Mouse (Mus musculus): ENCODE measurements around the gene Cyth3.

The Cyth3 gene

GRCm38 (mm10) chr5:143665561-143665960 is 43.3 kb downstream of the Cyth3 start:
- no peak for DNase-seq (ENCODE audit: extremely low read depth, low read depth)

GRCm38 (mm10) chr5:143666015-143666414 is 43.8 kb downstream of the Cyth3 start:
- DNase-seq (ENCODE audit: extremely low read depth, low read depth), result no peak

- DNase-seq (ENCODE audit: extremely low read depth, low read depth), result no peak
Observed at GRCm38 (mm10) chr5:143668884-143669283, 46.6 kb downstream of the Cyth3 start.

GRCm38 (mm10) chr5:143669393-143669792 is 47.1 kb downstream of the Cyth3 start:
- DNase-seq (ENCODE audit: extremely low read depth, low read depth), result no peak

- no peak for DNase-seq (ENCODE audit: extremely low read depth, low read depth)
Observed at GRCm38 (mm10) chr5:143669839-143670238, 47.6 kb downstream of the Cyth3 start.

GRCm38 (mm10) chr5:143670740-143671415 is 48.6 kb downstream of the Cyth3 start:
- no peak for DNase-seq (ENCODE audit: extremely low read depth, low read depth)

GRCm38 (mm10) chr5:143674576-143674975 is 52.3 kb downstream of the Cyth3 start:
- no peak for DNase-seq (ENCODE audit: extremely low read depth, low read depth)

GRCm38 (mm10) chr5:143676218-143676985 is 54.2 kb downstream of the Cyth3 start:
- DNase-seq (ENCODE audit: extremely low read depth, low read depth), result no peak

GRCm38 (mm10) chr5:143677363-143677762 is 55.1 kb downstream of the Cyth3 start:
- no peak for DNase-seq (ENCODE audit: extremely low read depth, low read depth)

- DNase-seq (ENCODE audit: extremely low read depth, low read depth), result no peak
Observed at GRCm38 (mm10) chr5:143678634-143679271, 56.5 kb downstream of the Cyth3 start.

- no peak for DNase-seq (ENCODE audit: extremely low read depth, low read depth)
Observed at GRCm38 (mm10) chr5:143679654-143680053, 57.4 kb downstream of the Cyth3 start.

- DNase-seq (ENCODE audit: extremely low read depth, low read depth), result no peak
Observed at GRCm38 (mm10) chr5:143683696-143684095, 61.4 kb downstream of the Cyth3 start.

- DNase-seq (ENCODE audit: extremely low read depth, low read depth), result no peak
Observed at GRCm38 (mm10) chr5:143684911-143685390, 62.7 kb downstream of the Cyth3 start.

- no peak for DNase-seq (ENCODE audit: extremely low read depth, low read depth)
Observed at GRCm38 (mm10) chr5:143686456-143686855, 64.2 kb downstream of the Cyth3 start.

GRCm38 (mm10) chr5:143687589-143687988 is 65.3 kb downstream of the Cyth3 start:
- DNase-seq (ENCODE audit: extremely low read depth, low read depth), result no peak

- DNase-seq (ENCODE audit: extremely low read depth, low read depth), result no peak
Observed at GRCm38 (mm10) chr5:143690392-143690791, 68.1 kb downstream of the Cyth3 start.

GRCm38 (mm10) chr5:143690926-143691325 is 68.7 kb downstream of the Cyth3 start:
- DNase-seq (ENCODE audit: extremely low read depth, low read depth), result no peak

GRCm38 (mm10) chr5:143696323-143696722 is 74.1 kb downstream of the Cyth3 start:
- DNase-seq (ENCODE audit: extremely low read depth, low read depth), result no peak

GRCm38 (mm10) chr5:143698454-143698853 is 76.2 kb downstream of the Cyth3 start:
- DNase-seq (ENCODE audit: extremely low read depth, low read depth), result peak; percentile 65

GRCm38 (mm10) chr5:143700247-143700646 is 78.0 kb downstream of the Cyth3 start:
- no peak for DNase-seq (ENCODE audit: extremely low read depth, low read depth)

GRCm38 (mm10) chr5:143701074-143701473 is 78.8 kb downstream of the Cyth3 start:
- no peak for DNase-seq (ENCODE audit: extremely low read depth, low read depth)

Data from MEL-GATA-1-ER (cell line).